Mouse (Mus musculus): ENCODE measurements around the gene Srgap1.

DNA sequence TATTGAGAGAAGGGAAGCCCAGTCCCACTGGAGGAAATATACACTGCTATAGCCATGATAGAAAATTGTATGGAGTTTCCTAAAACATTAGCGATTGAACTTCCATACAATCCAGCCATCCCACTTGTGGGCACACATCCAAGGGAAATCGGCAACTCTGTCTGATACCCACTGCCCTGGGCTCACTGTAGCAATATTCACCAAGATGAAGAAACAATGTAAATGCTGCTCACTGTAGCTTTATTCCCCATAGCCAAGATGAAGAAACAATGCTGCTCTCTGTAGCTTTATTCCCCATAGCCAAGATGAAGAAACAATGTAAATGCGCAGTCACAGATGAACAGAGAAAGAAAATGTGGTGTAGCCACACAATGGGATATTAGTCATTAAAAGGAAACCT, 309.9 kb downstream of the Srgap1 start:
- no peak for TF ChIP-seq CTCF (IDR thresholded peaks at IDR 0.05)
- TF ChIP-seq EP300 (IDR thresholded peaks at IDR 0.05), result no peak
